Mouse (Mus musculus) liver, embryonic 11.5 days (tissue): ENCODE results near the gene Adcy9. TPM values are rescaled to one million over a fixed set of nuclear protein-coding genes. Genes with fewer than 3 reads are reported as not detected.
"Not testable (repeated sequence)": the region's sequence is repeated elsewhere in the genome, so short reads cannot be mapped to it uniquely, and the experiment has no call there.

Experiments used
- ATAC-seq: fragments of 200-750 bp; cut with Nextera tagmentation; replicated peaks from 2 replicates; pipeline ENCODE4 v1.8.0; 2017; ENCODE audit warnings: moderate number of reproducible peaks, mild to moderate bottlenecking, moderate TSS enrichment, moderate library complexity; ENCODE audit not compliant: low FRiP score
- DNase-seq: peaks from one replicate; pipeline ENCODE4 v3.0.0-alpha.2; 2017; ENCODE audit warnings: low spot score
- H3K27ac ChIP-seq: fragments of 300-500 bp; sonication (generic); 2 replicates; pipeline ENCODE4 v1.5.1; 2014; ENCODE audit warnings: mild to moderate bottlenecking, low read depth, low read length, control low read depth
- H3K27me3 ChIP-seq: fragments of 300-500 bp; sonication (generic); replicated peaks from 2 replicates; pipeline ENCODE4 v1.6.1; 2014; ENCODE audit warnings: low read length, mixed read lengths; ENCODE audit not compliant: control insufficient read depth, insufficient read depth
- H3K36me3 ChIP-seq: fragments of 300-500 bp; sonication (generic); 2 replicates; pipeline ENCODE4 v1.6.1; 2014; ENCODE audit warnings: mild to moderate bottlenecking, low read length, moderate library complexity, mixed read lengths; ENCODE audit not compliant: control insufficient read depth, insufficient read depth
- H3K4me1 ChIP-seq: fragments of 300-500 bp; sonication (generic); replicated peaks from 2 replicates; pipeline ENCODE4 v1.6.1; 2014; ENCODE audit warnings: low read length, mixed read lengths; ENCODE audit not compliant: control insufficient read depth, insufficient read depth
- H3K4me2 ChIP-seq: fragments of 300-500 bp; sonication (generic); 2 replicates; pipeline ENCODE4 v1.6.1; 2014; ENCODE audit warnings: mild to moderate bottlenecking, control low read depth, moderate library complexity
- H3K4me3 ChIP-seq: fragments of 300-500 bp; sonication (generic); 2 replicates; pipeline ENCODE4 v1.5.1; 2014; ENCODE audit warnings: low read depth, low read length, control low read depth
- H3K9ac ChIP-seq: fragments of 300-500 bp; sonication (generic); 2 replicates; pipeline ENCODE4 v1.6.1; 2014; ENCODE audit warnings: low read depth, low read length, control low read depth
- H3K9me3 ChIP-seq: fragments of 300-500 bp; sonication (generic); 2 replicates; pipeline ENCODE4 v1.6.1; 2016; ENCODE audit warnings: low read length, inconsistent platforms, mixed read lengths; ENCODE audit not compliant: control insufficient read depth
- WGBS: fragments of 180-500 bp; shearing (Covaris S2); extraction: QIAGEN DNeasy Blood & Tissue Kit; methylation state at CpG from one replicate; pipeline ENCODE4 v1.1.7; 2014; 5-methylcytosine and 5-hydroxymethylcytosine counted together
- polyA plus RNA-seq: library from polyadenylated mRNA; unstranded; fragments of >200 nt; fragmentation: Nextera tagmentation; extraction: Ambion mirVana; gene quantifications from 2 replicates; pipeline ENCODE4 v1.2.1, GENCODE M21; 2014

The Adcy9 gene
- polyA plus RNA-seq, 1 experiment from 2014 or later, result 1.6 TPM

DNA sequence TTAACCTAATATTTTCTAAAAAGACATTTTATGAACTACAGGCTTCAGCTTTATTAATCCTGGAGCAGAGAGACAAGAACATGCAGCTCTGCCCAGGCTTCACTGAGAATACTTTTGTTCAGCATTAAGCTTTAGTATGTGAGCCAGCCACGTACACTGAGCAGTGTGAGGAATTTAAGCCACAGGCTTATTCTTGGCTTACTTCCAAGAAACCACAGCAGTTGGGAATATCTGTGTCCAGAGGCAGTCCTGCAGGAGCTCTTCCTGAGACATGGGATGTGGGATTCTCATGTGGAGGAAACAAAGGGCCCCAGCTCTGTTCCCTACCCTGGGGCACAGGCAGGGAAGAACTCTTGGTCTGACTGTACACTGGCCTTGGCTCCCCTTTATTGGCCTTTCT is 149.4 kb downstream of the Adcy9 start:
- Histone ChIP-seq H3K27ac (no peak overlapping the region), H3K4me2 (no peak overlapping the region), H3K4me1 (0 out of 2 replicates have a peak, but pooled peaks cover 3% of the 10 kb centered on the region), H3K36me3 (no peaks in the 10 kb centered on the region), H3K27me3 (no peaks in the 10 kb centered on the region), H3K9ac (no peak overlapping the region), H3K4me3 (no peak overlapping the region), H3K9me3 (no peaks in the 10 kb centered on the region)
- DNase-seq, result no peak
- 51% methylated on average over 1 of the region's 1 CpGs for WGBS
- no peak for ATAC-seq

DNA sequence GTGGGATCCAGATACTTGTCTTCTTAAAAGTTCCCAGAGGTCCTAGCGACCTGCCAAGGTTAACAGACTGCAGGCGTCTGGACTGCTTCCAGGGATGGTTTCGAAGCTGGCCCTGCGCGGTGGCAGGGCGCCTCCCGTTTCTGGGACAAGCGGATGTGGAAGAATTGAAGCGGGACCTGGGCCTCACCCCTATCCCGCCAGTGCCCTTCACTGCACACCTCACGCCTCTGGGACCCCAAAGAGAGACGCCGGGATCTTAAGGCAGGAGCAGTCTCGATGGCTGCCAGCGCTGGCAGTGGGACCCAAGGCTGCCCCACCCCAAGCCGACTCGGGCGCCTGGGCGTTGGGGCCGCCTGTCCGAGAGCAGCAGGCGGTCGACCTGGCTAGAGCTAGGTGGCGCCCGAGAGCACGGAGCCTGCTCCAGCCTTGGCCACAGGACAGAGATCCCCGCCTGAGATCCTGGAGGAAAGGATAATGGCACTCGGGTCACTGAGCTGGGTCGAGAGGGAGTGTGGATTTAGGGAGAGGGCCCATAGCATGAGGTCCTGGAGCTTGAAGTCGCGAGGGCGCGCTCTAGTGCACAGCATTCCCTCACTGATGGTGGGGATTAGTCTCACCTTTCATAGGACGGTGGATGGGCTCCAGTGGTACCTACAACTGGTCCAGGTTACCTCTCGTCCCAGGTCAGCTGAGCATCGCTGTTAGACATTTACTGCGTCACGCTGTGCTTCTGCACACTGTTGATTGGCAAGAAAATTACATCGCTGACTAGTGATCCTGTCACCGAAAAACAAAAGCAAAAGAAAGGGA is 152.2 kb downstream of the Adcy9 start:
- Histone ChIP-seq H3K4me1 (0 out of 2 replicates have a peak, but pooled peaks cover 3% of the 10 kb centered on the region), H3K27ac (no peak overlapping the region), H3K9ac (peak overlapping the region; percentile 44; the same call in 1 of the 2 replicates), H3K27me3 (no peaks in the 10 kb centered on the region), H3K36me3 (no peaks in the 10 kb centered on the region), H3K4me3 (peak overlapping the region; percentile 44), H3K4me2 (peak overlapping the region; percentile 72), H3K9me3 (no peaks in the 10 kb centered on the region)
- peak; percentile 80 for DNase-seq
- WGBS, result 8% methylated on average over 40 of the region's 40 CpGs
- peak; percentile 85 for ATAC-seq

DNA sequence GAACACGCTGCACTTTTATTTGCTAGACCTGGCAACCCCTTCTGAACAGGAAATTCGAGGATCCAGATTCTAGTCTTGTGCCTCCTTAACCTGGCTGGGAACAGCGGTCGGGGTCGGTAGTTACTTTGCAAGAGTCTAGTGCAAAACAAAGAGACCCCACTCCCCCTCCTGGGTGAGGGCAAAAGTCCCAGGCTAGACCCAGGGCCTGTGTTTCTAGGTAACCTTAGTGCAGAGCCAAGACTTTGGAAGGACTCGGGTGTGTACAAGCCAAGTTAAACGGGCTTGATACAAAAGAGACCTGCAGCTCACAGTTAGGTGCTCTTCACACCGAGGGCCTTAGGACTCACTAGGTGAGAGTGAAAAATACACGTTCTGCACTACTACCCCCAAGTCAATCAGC is 152.8 kb downstream of the Adcy9 start:
- no peak for DNase-seq
- 50% methylated on average over 9 of the region's 9 CpGs for WGBS
- H3K27me3 ChIP-seq, result no peaks in the 10 kb centered on the region
- 0 out of 2 replicates have a peak, but pooled peaks cover 3% of the 10 kb centered on the region for H3K4me1 ChIP-seq
- H3K4me3 ChIP-seq, result peak overlapping the region; percentile 44; the same call in 1 of the 2 replicates
- H3K9me3 ChIP-seq, result no peaks in the 10 kb centered on the region
- no peak overlapping the region for H3K27ac ChIP-seq
- no peaks in the 10 kb centered on the region for H3K36me3 ChIP-seq
- ATAC-seq, result no peak; the same call in 1 of the 2 replicates
- no peak overlapping the region for H3K9ac ChIP-seq
- peak overlapping the region; percentile 72 for H3K4me2 ChIP-seq

DNA sequence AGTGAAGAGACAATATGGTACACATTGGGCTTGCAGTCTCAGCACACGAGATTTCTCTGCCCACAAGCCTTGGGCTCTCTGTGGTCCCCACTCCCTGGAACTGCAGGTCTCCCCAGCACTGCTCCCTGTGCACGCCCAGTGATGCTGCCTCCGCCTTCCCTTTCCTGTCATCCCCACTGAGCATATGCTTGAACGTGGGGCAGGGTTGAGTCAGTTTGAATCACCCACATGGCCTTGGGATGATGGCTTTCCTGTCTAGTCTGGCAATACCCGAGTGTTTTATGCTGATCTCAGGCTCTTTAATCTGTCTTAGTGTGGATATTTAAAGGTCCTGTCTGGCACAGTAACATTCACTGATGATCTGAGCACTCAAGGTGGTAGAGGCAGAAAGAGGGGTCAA is 154.9 kb downstream of the Adcy9 start:
- Histone ChIP-seq H3K9ac (no peak overlapping the region), H3K27me3 (no peaks in the 10 kb centered on the region), H3K4me2 (no peak overlapping the region), H3K27ac (no peak overlapping the region), H3K36me3 (no peaks in the 10 kb centered on the region), H3K9me3 (no peaks in the 10 kb centered on the region), H3K4me3 (no peak overlapping the region), H3K4me1 (0 out of 2 replicates have a peak, but pooled peaks cover 3% of the 10 kb centered on the region)
- ATAC-seq, result no peak
- no peak for DNase-seq
- 49% methylated on average over 5 of the region's 5 CpGs for WGBS

DNA sequence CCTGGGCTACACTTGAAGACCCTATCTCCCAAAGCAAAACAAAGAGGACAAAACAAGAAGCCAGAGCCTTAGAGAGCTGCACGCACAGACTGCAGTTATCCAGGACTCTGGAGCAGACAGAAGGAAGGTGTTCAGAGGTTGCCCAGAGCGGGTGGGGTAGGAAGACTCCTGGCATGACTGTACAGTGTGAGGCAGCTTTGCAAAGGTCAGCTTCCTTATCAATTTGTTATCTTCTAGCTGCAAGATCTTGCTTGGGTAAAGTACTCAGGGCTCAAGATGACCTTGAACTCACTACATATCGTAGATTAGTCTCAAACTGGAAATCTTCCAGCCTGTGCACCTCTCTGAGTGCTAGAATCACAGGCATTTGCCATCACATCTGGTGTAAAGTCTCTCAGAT is 156.8 kb downstream of the Adcy9 start:
- no peak overlapping the region for H3K9ac ChIP-seq
- H3K4me1 ChIP-seq, result 0 out of 2 replicates have a peak, but pooled peaks cover 3% of the 10 kb centered on the region
- 74% methylated on average over 3 of the region's 3 CpGs for WGBS
- no peak for ATAC-seq
- H3K27me3 ChIP-seq, result no peaks in the 10 kb centered on the region
- no peaks in the 10 kb centered on the region for H3K9me3 ChIP-seq
- H3K4me2 ChIP-seq, result no peak overlapping the region
- H3K27ac ChIP-seq, result no peak overlapping the region
- no peaks in the 10 kb centered on the region for H3K36me3 ChIP-seq
- H3K4me3 ChIP-seq, result no peak overlapping the region
- DNase-seq, result no peak

DNA sequence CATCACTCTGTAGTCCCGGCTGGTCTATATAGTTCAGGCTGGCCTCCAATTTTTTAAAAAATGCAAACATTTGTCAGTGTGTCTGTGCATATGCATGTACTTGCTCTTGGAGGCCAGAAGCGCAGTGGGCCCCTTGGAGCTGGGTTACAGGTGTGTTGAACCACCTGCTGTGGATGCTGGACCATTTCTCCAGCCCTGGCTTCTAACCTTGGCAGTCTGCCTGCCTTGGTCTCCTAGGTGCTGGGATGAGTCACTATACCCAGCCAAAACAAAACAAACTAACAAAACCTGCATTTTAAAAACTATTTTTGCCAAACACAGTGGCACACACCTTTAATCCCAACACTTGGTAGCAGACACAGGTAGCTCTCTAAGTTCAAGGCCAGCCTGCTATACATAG is 162.8 kb downstream of the Adcy9 start:
- no peaks in the 10 kb centered on the region for H3K36me3 ChIP-seq
- DNase-seq, result no peak
- H3K4me2 ChIP-seq, result no peak overlapping the region
- H3K4me3 ChIP-seq, result no peak overlapping the region
- H3K27me3 ChIP-seq, result no peaks in the 10 kb centered on the region
- H3K4me1 ChIP-seq, result no peaks in the 10 kb centered on the region
- WGBS, result 80% methylated on average over 2 of the region's 2 CpGs
- no peak overlapping the region for H3K9ac ChIP-seq
- ATAC-seq, result no peak
- H3K9me3 ChIP-seq, result no peaks in the 10 kb centered on the region
- no peak overlapping the region for H3K27ac ChIP-seq

DNA sequence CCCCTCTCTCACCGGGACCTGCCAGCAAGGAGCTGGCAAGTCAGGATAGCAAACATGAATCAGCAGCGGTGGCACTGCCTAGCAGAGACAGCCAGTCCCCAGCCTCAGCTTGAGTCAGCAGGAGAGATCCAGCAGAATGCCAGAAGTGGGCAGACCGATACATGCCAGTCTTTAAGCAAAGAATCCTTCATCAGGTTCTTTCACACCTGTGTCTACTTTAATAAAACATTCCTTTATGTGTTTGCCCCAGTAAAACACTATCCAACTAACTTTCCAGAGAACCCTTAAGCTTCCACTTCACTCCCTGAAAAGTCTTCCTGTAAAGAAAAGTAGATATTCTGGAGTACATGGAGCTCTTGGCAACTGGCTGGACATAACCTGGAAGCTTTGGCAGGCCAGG is 171.5 kb downstream of the Adcy9 start:
- Histone ChIP-seq H3K4me1 (no peaks in the 10 kb centered on the region), H3K4me2 (no peak overlapping the region), H3K36me3 (no peaks in the 10 kb centered on the region; the same call in 1 of the 2 replicates), H3K27me3 (no peaks in the 10 kb centered on the region), H3K9me3 (no peaks in the 10 kb centered on the region), H3K4me3 (no peak overlapping the region), H3K27ac (no peak overlapping the region), H3K9ac (no peak overlapping the region)
- DNase-seq, result no peak
- no peak for ATAC-seq
- WGBS, result 91% methylated on average over 3 of the region's 3 CpGs

DNA sequence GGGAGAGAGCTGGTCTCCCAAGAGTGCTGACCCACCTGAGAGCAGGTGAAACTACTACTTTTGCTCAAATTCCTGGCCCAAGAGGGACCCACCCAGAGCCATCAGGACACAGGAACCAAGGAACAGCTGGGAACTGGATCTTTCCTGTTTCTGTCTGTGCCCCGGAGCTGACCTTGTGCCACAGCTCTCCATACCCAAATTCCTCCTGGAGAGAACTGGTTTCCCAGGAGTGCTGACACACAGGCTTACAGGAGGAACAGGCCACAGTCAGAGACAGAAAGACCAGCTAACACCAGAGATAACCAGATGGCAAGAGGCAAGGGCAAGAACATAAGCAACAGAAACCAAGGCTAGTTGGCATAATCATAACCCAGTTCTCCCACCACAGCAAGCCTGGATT is 175.1 kb downstream of the Adcy9 start:
- H3K36me3 ChIP-seq, H3K9ac ChIP-seq, ATAC-seq, H3K9me3 ChIP-seq, DNase-seq, H3K27me3 ChIP-seq, H3K4me1 ChIP-seq, H3K4me3 ChIP-seq, H3K27ac ChIP-seq, H3K4me2 ChIP-seq: not testable (repeated sequence)
- WGBS, result 88% methylated on average over 1 of the region's 1 CpGs
